Mouse (Mus musculus): ENCODE results near the gene Rfx4. TPM values are rescaled to one million over a fixed set of nuclear protein-coding genes. Genes with fewer than 3 reads are reported as not detected.

The Rfx4 gene
- polyA plus RNA-seq, 1 experiment from 2014 or later, result 1.3 TPM

DNA sequence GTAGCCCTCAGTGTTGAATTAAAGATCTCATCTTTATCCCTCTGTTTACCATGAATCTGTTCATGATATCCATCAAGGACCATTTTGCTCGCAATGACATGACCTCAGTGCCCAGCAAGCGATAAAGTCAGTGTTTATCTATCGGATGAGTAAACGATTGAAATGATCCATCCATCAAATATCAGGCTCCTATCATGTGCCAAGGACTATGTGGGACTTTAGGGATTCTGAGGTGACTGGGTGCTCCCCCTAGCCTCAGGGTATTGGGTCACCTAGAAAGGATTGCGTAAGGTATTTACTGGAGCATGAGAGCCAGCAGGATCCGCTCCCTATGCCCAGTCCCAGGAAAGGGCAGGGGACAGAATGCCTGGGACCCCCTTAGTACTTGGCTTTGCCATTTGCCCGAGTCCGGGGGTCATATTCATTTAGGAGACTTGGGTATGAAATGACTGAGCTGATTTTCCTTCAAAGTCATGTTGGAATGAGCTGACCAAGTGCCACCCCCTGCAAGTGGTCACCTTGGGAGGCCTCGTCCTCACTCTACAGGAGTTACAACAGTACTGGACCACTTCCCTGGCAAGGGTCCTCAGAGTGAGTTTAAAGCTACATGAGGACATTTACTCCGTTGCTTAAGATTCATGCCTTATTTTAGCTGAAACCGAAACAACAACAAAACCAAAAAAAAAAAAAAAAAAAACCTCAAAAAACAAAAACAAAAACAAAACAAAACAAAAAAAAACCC is 55.5 kb downstream of the Rfx4 start:
- Histone ChIP-seq H3K4me3 (ENCODE audit: low read depth, low read length) (no peak overlapping the region), H3K36me3 (ENCODE audit: control insufficient read depth, insufficient read depth, low read length) (no peaks in the 10 kb centered on the region), H3K9me3 (ENCODE audit: control insufficient read depth, low read length) (no peaks in the 10 kb centered on the region), H3K27me3 (ENCODE audit: control insufficient read depth, insufficient read depth, low read length) (no peaks in the 10 kb centered on the region), H3K27ac (replicated peaks; ENCODE audit: low read depth, low read length) (no peak overlapping the region), H3K4me2 (ENCODE audit: low read depth, severe bottlenecking) (no peak overlapping the region), H3K9ac (ENCODE audit: low read length) (no peak overlapping the region), H3K4me1 (ENCODE audit: control insufficient read depth, insufficient read depth, low read length) (no peaks in the 10 kb centered on the region)
- DNase-seq (ENCODE audit: low spot score) (no peak), ATAC-seq (ENCODE audit: insufficient number of reproducible peaks, low FRiP score, low TSS enrichment, low read depth) (no peak)
- 93% methylated on average over 11 of the region's 11 CpGs for WGBS

DNA sequence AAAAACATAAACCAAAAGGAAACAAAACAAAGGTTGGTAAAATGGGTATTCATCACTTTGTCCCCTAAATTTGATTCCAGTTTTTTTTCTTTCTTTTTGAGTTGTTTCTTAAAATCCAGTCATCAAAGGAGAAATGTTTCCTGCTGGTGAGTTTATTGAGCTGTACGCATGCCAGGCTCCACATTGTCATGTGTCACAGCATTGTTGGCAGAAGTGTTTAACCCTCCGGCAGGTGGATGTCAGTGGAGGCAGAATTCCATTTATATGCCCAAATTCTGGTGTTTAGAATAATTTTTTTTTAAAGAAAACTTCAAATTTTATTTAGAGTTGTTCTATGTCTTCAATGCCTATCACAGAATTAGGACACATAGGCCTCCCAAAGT is 56.0 kb downstream of the Rfx4 start:
- Histone ChIP-seq H3K27ac (replicated peaks; ENCODE audit: low read depth, low read length) (no peak overlapping the region), H3K4me3 (ENCODE audit: low read depth, low read length) (no peak overlapping the region), H3K27me3 (ENCODE audit: control insufficient read depth, insufficient read depth, low read length) (no peaks in the 10 kb centered on the region), H3K4me1 (ENCODE audit: control insufficient read depth, insufficient read depth, low read length) (no peaks in the 10 kb centered on the region), H3K9ac (ENCODE audit: low read length) (no peak overlapping the region), H3K36me3 (ENCODE audit: control insufficient read depth, insufficient read depth, low read length) (no peaks in the 10 kb centered on the region), H3K9me3 (ENCODE audit: control insufficient read depth, low read length) (no peaks in the 10 kb centered on the region), H3K4me2 (ENCODE audit: low read depth, severe bottlenecking) (no peak overlapping the region)
- 83% methylated on average over 2 of the region's 2 CpGs for WGBS
- DNase-seq (ENCODE audit: low spot score) (no peak), ATAC-seq (ENCODE audit: insufficient number of reproducible peaks, low FRiP score, low TSS enrichment, low read depth) (no peak)

DNA sequence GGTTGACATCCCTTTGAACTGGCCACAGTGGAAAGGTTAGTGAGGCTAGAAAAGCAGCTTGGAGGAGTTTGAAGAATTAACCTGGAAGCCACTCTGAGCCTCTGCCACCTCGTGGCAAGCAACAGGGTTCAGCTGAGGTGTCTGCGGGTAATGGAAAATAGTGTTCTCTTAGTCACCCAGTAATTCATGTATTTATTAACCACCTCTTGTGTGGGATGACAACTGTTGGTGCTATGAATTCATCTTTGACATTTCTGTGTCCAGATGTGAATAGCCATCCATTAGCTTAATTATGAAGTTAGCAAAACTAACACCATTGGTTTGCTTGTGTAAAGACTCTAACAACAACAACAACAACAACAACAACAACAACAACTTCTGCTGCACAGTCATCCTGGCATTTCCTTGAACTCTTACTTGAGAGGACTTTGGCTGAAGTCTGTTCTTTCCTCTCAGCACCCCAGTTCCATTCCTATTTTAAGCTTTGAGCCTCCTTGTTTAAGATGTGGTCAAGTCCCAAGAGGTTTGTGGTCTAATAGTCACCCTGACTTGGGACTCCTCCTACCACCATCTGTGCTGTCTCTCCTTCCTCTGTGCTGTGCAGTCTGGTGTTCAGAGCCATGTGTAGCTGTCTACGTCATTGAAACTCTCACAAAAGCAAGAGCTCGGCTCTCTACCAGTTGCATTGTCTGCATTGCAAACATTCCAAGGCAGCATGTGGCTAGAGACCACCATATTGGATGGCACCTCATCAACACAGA is 60.0 kb downstream of the Rfx4 start:
- H3K9ac ChIP-seq (ENCODE audit: low read length), result no peak overlapping the region
- H3K4me1 ChIP-seq (ENCODE audit: control insufficient read depth, insufficient read depth, low read length), result 0 out of 2 replicates have a peak, but pooled peaks cover 3% of the 10 kb centered on the region
- no peaks in the 10 kb centered on the region for H3K36me3 ChIP-seq (ENCODE audit: control insufficient read depth, insufficient read depth, low read length)
- DNase-seq (ENCODE audit: low spot score), result no peak
- no peak overlapping the region for H3K27ac ChIP-seq (replicated peaks; ENCODE audit: low read depth, low read length)
- H3K9me3 ChIP-seq (ENCODE audit: control insufficient read depth, low read length), result no peaks in the 10 kb centered on the region
- WGBS, result 82% methylated on average over 4 of the region's 4 CpGs
- no peaks in the 10 kb centered on the region for H3K27me3 ChIP-seq (ENCODE audit: control insufficient read depth, insufficient read depth, low read length)
- ATAC-seq (ENCODE audit: insufficient number of reproducible peaks, low FRiP score, low TSS enrichment, low read depth), result no peak
- no peak overlapping the region for H3K4me2 ChIP-seq (ENCODE audit: low read depth, severe bottlenecking)
- no peak overlapping the region for H3K4me3 ChIP-seq (ENCODE audit: low read depth, low read length)

DNA sequence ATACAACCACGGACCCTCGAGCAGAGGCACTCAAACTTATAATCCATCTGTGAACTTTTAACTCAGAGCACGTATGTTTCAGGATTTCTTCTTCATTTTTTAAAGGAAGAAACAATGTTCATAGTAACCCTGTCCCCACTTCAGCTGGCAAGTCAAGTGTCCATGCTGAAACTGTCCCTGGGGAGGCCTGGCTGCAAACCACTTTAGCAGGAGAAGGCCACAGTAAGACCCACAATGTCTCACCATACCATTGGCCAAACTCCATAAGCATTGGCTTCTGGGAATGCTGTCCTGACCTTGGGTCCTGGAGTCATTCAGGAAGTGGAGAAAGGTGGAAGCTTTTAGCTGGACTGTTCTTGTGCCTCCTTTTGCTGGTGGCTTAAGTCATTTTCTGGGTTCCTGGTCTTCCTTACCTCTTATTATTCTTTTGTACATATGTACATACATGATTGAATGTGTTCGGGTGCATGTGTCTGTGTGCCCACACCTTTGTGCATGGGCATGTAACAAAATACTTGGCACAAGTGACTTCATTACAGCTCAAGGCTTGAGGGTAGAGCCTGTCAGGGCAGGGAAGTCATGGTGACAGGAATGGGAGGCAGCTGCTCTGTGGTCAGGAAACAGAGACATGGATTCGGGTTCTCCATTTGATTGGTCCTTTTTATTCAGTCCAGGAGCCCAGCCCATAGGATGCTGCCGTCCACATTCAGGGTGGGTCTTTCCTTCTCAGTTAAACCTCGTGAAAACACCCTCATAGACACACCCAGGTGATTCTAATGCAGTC is 61.4 kb downstream of the Rfx4 start:
- Histone ChIP-seq H3K9ac (ENCODE audit: low read length) (no peak overlapping the region), H3K9me3 (ENCODE audit: control insufficient read depth, low read length) (no peaks in the 10 kb centered on the region), H3K4me2 (ENCODE audit: low read depth, severe bottlenecking) (no peak overlapping the region), H3K4me1 (ENCODE audit: control insufficient read depth, insufficient read depth, low read length) (0 out of 2 replicates have a peak, but pooled peaks cover 3% of the 10 kb centered on the region), H3K27me3 (ENCODE audit: control insufficient read depth, insufficient read depth, low read length) (no peaks in the 10 kb centered on the region), H3K27ac (replicated peaks; ENCODE audit: low read depth, low read length) (no peak overlapping the region), H3K36me3 (ENCODE audit: control insufficient read depth, insufficient read depth, low read length) (no peaks in the 10 kb centered on the region), H3K4me3 (ENCODE audit: low read depth, low read length) (no peak overlapping the region)
- 84% methylated on average over 7 of the region's 7 CpGs for WGBS
- ATAC-seq (ENCODE audit: insufficient number of reproducible peaks, low FRiP score, low TSS enrichment, low read depth) (no peak), DNase-seq (ENCODE audit: low spot score) (no peak)

DNA sequence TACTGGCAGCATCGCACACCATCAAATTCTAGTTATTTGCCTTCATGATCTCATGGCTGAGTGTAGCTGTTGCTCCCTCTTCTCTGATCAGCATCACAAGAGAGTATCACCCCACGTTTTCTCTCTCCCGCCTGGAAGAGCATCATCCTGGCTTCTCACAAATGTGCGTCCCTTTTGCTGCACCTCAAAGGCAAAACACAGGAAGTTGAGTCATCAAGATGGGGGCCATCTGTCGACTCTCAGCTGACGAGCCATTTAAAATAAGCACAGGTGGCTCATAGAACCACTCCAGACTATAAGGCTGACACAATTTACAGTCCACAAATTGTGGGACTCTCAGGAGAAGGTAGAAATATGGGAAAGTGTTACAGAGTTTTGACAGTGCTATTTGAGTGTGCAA is 63.8 kb downstream of the Rfx4 start:
- H3K27me3 ChIP-seq (ENCODE audit: control insufficient read depth, insufficient read depth, low read length), result no peaks in the 10 kb centered on the region
- H3K4me1 ChIP-seq (ENCODE audit: control insufficient read depth, insufficient read depth, low read length), result 0 out of 2 replicates have a peak, but pooled peaks cover 3% of the 10 kb centered on the region
- H3K9me3 ChIP-seq (ENCODE audit: control insufficient read depth, low read length), result no peaks in the 10 kb centered on the region
- no peaks in the 10 kb centered on the region for H3K36me3 ChIP-seq (ENCODE audit: control insufficient read depth, insufficient read depth, low read length)
- no peak overlapping the region for H3K9ac ChIP-seq (ENCODE audit: low read length)
- H3K4me3 ChIP-seq (ENCODE audit: low read depth, low read length), result no peak overlapping the region
- H3K4me2 ChIP-seq (ENCODE audit: low read depth, severe bottlenecking), result no peak overlapping the region
- H3K27ac ChIP-seq (replicated peaks; ENCODE audit: low read depth, low read length), result no peak overlapping the region
- no peak for DNase-seq (ENCODE audit: low spot score)
- ATAC-seq (ENCODE audit: insufficient number of reproducible peaks, low FRiP score, low TSS enrichment, low read depth), result no peak
- WGBS, result 56% methylated on average over 6 of the region's 6 CpGs

DNA sequence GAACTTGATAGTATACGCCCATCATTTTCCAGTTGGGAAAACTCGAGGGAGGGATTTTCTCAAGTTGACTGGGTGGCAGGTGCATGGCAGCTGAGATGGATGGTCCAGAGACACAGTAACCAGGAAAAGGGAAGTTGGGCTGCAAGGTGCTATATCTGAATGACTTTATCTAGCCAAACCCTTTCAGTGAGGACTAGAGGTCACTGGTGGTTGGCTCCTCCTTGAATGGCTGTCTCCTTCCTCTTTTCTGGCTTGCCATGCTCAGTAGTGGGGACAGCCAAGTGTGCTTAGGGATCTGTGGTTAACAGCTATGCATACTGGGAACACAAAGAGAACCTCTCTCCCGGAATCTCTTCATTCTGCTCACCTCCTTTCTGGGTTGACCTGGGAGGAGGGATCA is 64.4 kb downstream of the Rfx4 start:
- no peak for ATAC-seq (ENCODE audit: insufficient number of reproducible peaks, low FRiP score, low TSS enrichment, low read depth)
- Histone ChIP-seq H3K9ac (ENCODE audit: low read length) (no peak overlapping the region), H3K4me1 (ENCODE audit: control insufficient read depth, insufficient read depth, low read length) (0 out of 2 replicates have a peak, but pooled peaks cover 3% of the 10 kb centered on the region), H3K9me3 (ENCODE audit: control insufficient read depth, low read length) (no peaks in the 10 kb centered on the region), H3K27ac (replicated peaks; ENCODE audit: low read depth, low read length) (no peak overlapping the region), H3K4me2 (ENCODE audit: low read depth, severe bottlenecking) (no peak overlapping the region), H3K4me3 (ENCODE audit: low read depth, low read length) (no peak overlapping the region), H3K27me3 (ENCODE audit: control insufficient read depth, insufficient read depth, low read length) (no peaks in the 10 kb centered on the region), H3K36me3 (ENCODE audit: control insufficient read depth, insufficient read depth, low read length) (no peaks in the 10 kb centered on the region)
- DNase-seq (ENCODE audit: low spot score), result no peak
- whole genome bisulfite sequencing, result 78% methylated on average over 3 of the region's 3 CpGs

DNA sequence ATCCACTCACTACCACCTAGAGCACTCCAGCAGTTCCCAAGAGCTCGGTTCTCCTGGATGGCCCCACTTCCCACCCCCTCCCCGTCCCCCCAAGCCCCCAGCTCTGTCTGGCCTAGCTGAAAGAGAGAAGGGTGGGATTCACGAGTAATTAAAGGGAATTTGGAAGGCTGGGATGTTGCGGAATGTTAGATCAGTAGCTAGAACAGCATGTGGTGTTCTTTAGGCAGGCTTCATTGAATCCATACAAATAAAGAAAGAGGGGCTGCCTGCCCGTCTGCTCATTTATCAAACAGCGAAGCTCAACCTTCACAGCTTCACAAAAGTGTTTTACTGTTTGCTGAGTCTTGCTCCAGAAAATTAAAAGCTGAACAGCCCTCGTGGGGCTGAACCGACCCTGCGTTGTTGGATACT is 66.9 kb downstream of the Rfx4 start:
- H3K27me3 ChIP-seq (ENCODE audit: control insufficient read depth, insufficient read depth, low read length), result no peaks in the 10 kb centered on the region
- H3K36me3 ChIP-seq (ENCODE audit: control insufficient read depth, insufficient read depth, low read length), result no peaks in the 10 kb centered on the region
- ATAC-seq (ENCODE audit: insufficient number of reproducible peaks, low FRiP score, low TSS enrichment, low read depth) (no peak), DNase-seq (ENCODE audit: low spot score) (no peak)
- no peak overlapping the region for H3K4me3 ChIP-seq (ENCODE audit: low read depth, low read length)
- H3K4me2 ChIP-seq (ENCODE audit: low read depth, severe bottlenecking), result no peak overlapping the region
- H3K9ac ChIP-seq (ENCODE audit: low read length), result no peak overlapping the region
- no peak overlapping the region for H3K27ac ChIP-seq (replicated peaks; ENCODE audit: low read depth, low read length)
- H3K4me1 ChIP-seq (ENCODE audit: control insufficient read depth, insufficient read depth, low read length), result 0 out of 2 replicates have a peak, but pooled peaks cover 3% of the 10 kb centered on the region
- 44% methylated on average over 9 of the region's 9 CpGs for WGBS
- no peaks in the 10 kb centered on the region for H3K9me3 ChIP-seq (ENCODE audit: control insufficient read depth, low read length)

DNA sequence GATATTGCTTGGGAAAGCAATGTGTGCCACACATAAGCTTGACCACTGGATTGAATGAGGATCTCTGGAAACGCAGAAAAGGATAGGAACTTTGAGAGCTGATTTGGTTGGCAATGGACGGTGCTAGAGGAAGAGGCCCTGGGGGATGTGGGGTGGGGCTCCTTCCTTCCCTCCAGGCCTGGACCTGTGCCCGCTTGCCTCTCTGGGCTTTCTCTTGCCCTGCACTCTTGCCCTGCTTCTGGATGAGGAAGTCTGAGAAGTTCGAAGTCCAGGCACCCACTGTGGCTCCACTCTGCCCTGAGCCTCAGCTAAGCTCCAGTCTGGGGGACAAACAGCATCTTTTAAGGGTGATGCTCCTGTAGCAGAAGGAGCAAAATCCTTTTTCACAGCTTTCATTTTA is 67.8 kb downstream of the Rfx4 start:
- Histone ChIP-seq H3K27me3 (ENCODE audit: control insufficient read depth, insufficient read depth, low read length) (no peaks in the 10 kb centered on the region), H3K4me3 (ENCODE audit: low read depth, low read length) (no peak overlapping the region), H3K9ac (ENCODE audit: low read length) (no peak overlapping the region), H3K27ac (replicated peaks; ENCODE audit: low read depth, low read length) (no peak overlapping the region), H3K9me3 (ENCODE audit: control insufficient read depth, low read length) (no peaks in the 10 kb centered on the region), H3K4me2 (ENCODE audit: low read depth, severe bottlenecking) (no peak overlapping the region), H3K4me1 (ENCODE audit: control insufficient read depth, insufficient read depth, low read length) (0 out of 2 replicates have a peak, but pooled peaks cover 3% of the 10 kb centered on the region), H3K36me3 (ENCODE audit: control insufficient read depth, insufficient read depth, low read length) (no peaks in the 10 kb centered on the region)
- ATAC-seq (ENCODE audit: insufficient number of reproducible peaks, low FRiP score, low TSS enrichment, low read depth), result no peak
- WGBS, result 63% methylated on average over 4 of the region's 4 CpGs
- DNase-seq (ENCODE audit: low spot score), result no peak
